Mouse (Mus musculus) mature B cell (primary cell): ENCODE results near the gene Actr3b.
"Not testable (repeated sequence)": the region's sequence is repeated elsewhere in the genome, so short reads cannot be mapped to it uniquely, and the experiment has no call there.

Experiments used
- in situ Hi-C: fragments of 300-500 bp; cut with MboI; formaldehyde crosslinking; loops from 2 replicates; pipeline ENCODE4 v1.14.3; 2019

Gene Actr3b

GRCm38 (mm10) chr5:25759460-25760409 lies at the start of gene Actr3b:
Actr3b (plus strand) TSS chr5:25759997.
- in situ Hi-C loops, result no loop called here

- in situ Hi-C loops, result not testable (repeated sequence)
Observed at GRCm38 (mm10) chr5:25713001-25713706, 46.6 kb upstream of the Actr3b start.

- in situ Hi-C loops, result no loop called here
Observed at GRCm38 (mm10) chr5:25719390-25719789, 40.4 kb upstream of the Actr3b start.

- in situ Hi-C loops, result no loop called here
Observed at GRCm38 (mm10) chr5:25723016-25723415, 36.8 kb upstream of the Actr3b start.

- in situ Hi-C loops, result no loop called here
Observed at GRCm38 (mm10) chr5:25724134-25724675, 35.6 kb upstream of the Actr3b start.

- in situ Hi-C loops, result no loop called here
Observed at GRCm38 (mm10) chr5:25734318-25734717, 25.5 kb upstream of the Actr3b start.

- in situ Hi-C loops, result no loop called here
Observed at GRCm38 (mm10) chr5:25735861-25736260, 23.9 kb upstream of the Actr3b start.

GRCm38 (mm10) chr5:25738448-25738847 lies 21.3 kb upstream of the Actr3b start:
- in situ Hi-C loops, result no loop called here

- in situ Hi-C loops, result not testable (repeated sequence)
Observed at GRCm38 (mm10) chr5:25738902-25739301, 20.9 kb upstream of the Actr3b start.

GRCm38 (mm10) chr5:25747904-25748303 lies 11.9 kb upstream of the Actr3b start:
- in situ Hi-C loops, result no loop called here

- in situ Hi-C loops, result no loop called here
Observed at GRCm38 (mm10) chr5:25748613-25749012, 11.2 kb upstream of the Actr3b start.

GRCm38 (mm10) chr5:25751552-25751951 lies 8.2 kb upstream of the Actr3b start:
- in situ Hi-C loops, result no loop called here

- in situ Hi-C loops, result no loop called here
Observed at GRCm38 (mm10) chr5:25752862-25753261, 6.9 kb upstream of the Actr3b start.

- in situ Hi-C loops, result no loop called here
Observed at GRCm38 (mm10) chr5:25753556-25754235, 6.1 kb upstream of the Actr3b start.

GRCm38 (mm10) chr5:25754236-25754766 lies 5.5 kb upstream of the Actr3b start:
- in situ Hi-C loops, result no loop called here

- in situ Hi-C loops, result no loop called here
Observed at GRCm38 (mm10) chr5:25760410-25760832, 624 bp downstream of the Actr3b start.

- in situ Hi-C loops, result no loop called here
Observed at GRCm38 (mm10) chr5:25760871-25761270, 1.1 kb downstream of the Actr3b start.

GRCm38 (mm10) chr5:25761850-25762249 lies 2.1 kb downstream of the Actr3b start:
- in situ Hi-C loops, result no loop called here

GRCm38 (mm10) chr5:25769006-25769405 lies 9.2 kb downstream of the Actr3b start:
- in situ Hi-C loops, result no loop called here

GRCm38 (mm10) chr5:25769406-25769805 lies 9.6 kb downstream of the Actr3b start:
- in situ Hi-C loops, result no loop called here

- in situ Hi-C loops, result no loop called here
Observed at GRCm38 (mm10) chr5:25772456-25772855, 12.7 kb downstream of the Actr3b start.
